Mouse (Mus musculus) brain, adult 2 months (tissue): ENCODE measurements at regions not wholly inside any gene's neighbourhood (a gene's known extent, or its start where the extent isn't known, plus 50 kb on each side); places are given as distances from the start of the nearest gene placed in this dataset.
"Not testable (repeated sequence)": the region's sequence is repeated elsewhere in the genome, so short reads cannot be mapped to it uniquely, and the experiment has no call there.

Experiments
- DNase-seq: peaks from one replicate; pipeline ENCODE4 v3.0.0; 2011; ENCODE audit warnings: low read depth, low spot score

- peak; percentile 90 for DNase-seq
Measured at GRCm38 (mm10) chr3:80079801-80080418, 195.6 kb downstream of the Fam198b start.

GRCm38 (mm10) chr3:80081210-80081609 is 196.9 kb downstream of the Fam198b start:
- DNase-seq, result peak; percentile 13

GRCm38 (mm10) chr3:80082780-80083519 is 198.6 kb downstream of the Fam198b start:
- no peak for DNase-seq

DNA sequence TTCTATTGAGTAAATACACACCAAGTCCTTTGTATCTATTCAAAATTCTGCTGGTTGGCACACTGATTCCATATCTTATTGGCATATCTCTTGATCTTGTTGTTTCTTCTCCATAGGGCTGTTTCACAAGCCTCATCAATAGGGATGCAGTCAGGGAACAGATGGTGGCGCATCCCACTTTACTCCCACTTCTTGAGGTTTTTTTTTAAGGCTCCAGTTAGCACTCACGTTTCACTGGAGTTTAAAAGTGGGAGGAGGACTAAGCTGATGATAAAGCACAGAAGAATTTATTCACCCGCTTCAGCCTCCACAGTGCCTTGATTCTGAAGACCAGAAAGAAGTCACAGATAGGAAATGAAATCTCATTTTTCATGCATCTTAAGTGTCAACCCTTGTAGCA is 199.8 kb downstream of the Fam198b start:
- peak; percentile 89 for DNase-seq

DNA sequence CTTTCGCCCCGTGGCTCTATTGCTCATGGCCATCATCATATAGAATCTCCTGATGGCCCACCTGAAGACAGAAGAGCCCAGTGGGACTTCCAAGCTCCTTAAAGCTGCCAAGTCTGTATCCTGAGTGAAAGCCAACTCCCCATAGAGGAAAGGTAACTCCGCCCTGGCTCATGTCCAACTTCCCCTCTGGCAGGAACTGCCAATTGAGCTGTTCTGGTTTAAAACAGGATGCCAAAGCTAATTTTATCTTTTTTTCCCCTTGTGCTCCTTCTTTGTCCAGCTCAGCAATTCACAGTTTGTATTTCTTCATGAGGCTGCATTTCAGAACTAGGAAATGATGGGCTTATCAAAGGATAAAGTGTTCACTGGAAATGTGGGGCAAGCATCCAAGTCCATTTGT is 215.3 kb downstream of the Fam198b start:
- peak; percentile 77 for DNase-seq

DNA sequence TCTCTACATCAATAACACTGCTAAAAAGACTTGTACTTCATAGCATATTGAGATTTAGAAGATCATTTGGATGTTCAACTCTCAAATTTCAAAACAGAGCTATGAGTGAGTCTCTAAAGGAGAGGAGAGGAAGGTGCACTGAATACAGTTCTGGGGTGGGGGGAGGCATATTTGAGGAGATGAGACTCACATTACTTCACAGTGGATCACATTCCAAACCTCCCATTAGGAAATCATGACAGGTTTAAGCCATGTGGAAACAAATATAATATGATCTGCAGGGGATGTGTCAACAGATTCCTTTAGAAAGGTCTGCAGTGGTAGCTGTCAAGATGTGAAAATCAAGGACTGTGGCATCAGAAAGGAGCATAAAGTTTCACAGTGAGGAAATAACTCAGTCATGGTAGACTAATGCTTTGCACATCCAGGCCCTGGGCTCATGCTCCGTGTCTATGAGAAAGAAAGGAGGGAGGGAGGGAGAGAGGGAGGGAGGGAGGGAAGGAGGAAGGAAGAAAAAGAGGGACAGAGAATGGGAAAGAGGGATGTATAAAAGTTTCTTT is 235.9 kb downstream of the Fam198b start:
- no peak for DNase-seq

- no peak for DNase-seq
Measured at GRCm38 (mm10) chr3:80123666-80124065, 239.3 kb downstream of the Fam198b start.

DNA sequence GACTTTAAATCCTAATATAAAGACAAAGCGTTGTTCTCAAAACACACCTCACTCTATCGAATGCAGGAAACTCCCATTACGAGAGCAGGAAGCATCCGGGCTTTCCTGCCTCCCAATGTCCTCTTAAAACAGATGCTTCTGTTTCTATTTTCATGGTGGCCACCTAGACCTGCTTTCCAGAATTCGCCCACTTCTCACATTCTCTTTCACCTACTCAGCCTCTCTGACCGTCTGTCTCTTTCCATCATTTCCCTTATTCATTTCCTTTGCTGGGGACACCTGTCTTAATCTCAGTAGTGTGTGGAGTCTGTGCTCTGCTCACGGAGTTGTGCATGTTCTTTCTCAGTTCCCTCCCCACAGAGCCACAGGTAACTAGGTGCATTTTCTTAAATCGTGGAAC is 240.3 kb downstream of the Fam198b start:
- peak; percentile 53 for DNase-seq

DNA sequence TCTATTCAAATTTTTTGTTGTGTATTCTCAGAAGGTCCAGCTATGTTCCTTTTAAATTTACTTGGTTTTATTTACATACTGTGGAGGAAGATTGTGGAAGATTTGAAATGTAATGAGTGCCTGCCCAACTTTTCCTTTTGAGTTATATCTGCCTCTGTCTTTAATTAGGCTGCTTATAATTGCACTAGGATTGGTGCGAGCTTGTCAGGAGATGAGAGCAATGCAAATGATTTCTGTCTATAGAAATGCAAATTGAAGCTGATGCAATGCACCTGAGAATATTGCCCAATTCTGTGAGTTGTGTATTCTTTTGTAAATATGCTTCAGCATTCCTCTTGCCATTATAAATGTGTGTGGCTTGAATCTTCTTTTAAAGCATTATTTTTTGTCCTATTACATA is 257.4 kb downstream of the Fam198b start:
- DNase-seq, result peak; percentile 29

DNA sequence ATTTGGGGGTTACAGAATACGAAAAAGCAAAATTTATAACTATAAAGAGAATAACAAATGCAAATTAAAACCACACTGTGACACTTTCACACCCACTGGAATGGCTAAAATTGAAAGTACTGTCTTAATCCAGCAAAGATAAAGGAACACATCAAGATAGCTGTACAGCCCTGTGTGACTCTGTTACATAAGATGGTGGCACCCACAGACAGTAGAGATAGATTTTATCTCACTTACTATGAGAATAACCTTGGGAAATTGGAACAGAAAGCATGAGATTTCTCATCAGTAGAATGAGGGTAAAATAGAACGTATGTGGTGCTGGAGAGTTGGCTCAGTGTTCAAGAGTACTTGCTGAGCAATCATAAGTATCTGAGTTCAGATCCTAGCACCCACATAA is 276.1 kb downstream of the Fam198b start:
- DNase-seq, result peak; percentile 85

GRCm38 (mm10) chr3:80181749-80182148 is 297.4 kb downstream of the Fam198b start:
- no peak for DNase-seq

DNA sequence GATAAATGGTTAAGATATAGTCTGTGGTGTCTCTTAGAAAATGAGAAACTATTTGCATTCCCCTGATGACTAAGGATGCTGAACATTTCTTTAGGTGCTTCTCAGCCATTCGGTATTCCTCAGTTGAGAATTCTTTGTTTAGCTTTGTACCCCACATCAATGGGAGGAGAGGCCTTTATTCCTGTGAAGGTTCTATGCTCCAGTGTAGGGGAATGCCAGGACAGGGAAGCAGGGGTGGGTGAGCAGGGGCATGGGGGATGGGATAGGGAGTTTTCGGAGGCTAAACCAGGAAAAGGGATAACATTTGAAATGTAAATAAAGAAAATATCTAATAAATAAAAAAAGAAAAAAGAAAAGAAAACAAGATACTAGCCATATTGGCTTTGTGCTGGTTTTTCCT is 297.8 kb downstream of the Fam198b start:
- DNase-seq, result not testable (repeated sequence)

DNA sequence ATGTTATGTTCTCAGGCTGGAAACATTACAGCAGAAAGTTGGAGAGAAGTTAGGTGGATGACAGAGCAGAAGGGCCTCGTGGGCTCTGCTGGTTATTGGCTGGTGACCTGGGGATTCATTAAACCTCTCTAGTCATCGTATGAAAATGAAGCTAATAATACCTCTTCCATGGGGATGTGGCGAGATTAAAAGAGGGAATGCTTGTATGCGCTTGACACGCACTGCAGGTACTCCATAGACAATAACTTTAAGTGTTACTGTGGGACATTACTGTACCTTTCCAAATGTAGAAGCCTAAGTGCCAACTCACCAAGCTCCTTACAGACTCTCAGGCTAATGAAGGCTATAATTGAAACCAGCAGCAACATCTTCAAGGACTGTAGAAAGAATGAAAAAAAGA is 303.1 kb downstream of the Fam198b start:
- DNase-seq, result no peak

DNA sequence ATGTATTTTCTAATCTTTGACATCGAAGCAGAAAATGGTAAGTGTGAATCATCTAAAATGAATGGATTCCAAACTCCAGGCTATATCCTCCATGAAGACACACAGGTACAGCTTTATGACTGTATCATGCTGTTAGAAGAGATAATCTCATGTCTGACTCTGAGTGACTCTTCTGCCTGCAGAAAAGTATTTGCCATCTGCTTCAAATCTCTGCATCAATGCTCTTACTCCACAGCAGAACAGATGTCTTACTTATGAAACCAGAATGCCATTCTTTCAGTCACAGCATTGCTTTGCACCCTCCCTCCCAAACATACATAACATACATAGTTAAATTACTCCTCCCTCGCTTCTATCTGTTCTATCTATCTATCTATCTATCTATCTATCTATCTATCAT is 316.6 kb downstream of the Fam198b start:
- peak; percentile 75 for DNase-seq

GRCm38 (mm10) chr3:80204821-80205220 is 320.5 kb downstream of the Fam198b start:
- DNase-seq, result no peak

- DNase-seq, result peak; percentile 88
Measured at GRCm38 (mm10) chr3:80205351-80205750, 321.0 kb downstream of the Fam198b start.

DNA sequence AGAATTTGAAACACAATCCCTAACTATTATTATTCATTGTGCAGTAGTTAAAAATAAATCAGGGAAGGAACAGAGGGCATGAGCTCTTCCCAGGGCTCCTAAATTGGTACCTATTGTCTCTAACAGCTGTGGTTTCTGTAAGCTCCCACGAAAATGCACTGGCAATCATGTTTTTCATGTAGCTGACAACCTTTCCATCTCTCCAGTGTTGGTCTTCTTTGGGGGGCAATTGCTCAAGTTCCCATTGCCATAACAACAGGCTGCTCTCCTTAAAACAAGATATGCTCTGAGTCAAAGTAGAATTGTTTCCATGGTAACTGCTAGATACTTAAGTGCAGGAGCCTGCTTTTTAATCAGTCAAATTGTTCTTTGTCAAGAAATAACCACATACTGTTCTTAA is 322.7 kb downstream of the Fam198b start:
- peak; percentile 72 for DNase-seq

- DNase-seq, result no peak
Measured at GRCm38 (mm10) chr3:80208028-80208427, 323.7 kb downstream of the Fam198b start.

- DNase-seq, result peak; percentile 34
Measured at GRCm38 (mm10) chr3:80209596-80209995, 325.3 kb downstream of the Fam198b start.

DNA sequence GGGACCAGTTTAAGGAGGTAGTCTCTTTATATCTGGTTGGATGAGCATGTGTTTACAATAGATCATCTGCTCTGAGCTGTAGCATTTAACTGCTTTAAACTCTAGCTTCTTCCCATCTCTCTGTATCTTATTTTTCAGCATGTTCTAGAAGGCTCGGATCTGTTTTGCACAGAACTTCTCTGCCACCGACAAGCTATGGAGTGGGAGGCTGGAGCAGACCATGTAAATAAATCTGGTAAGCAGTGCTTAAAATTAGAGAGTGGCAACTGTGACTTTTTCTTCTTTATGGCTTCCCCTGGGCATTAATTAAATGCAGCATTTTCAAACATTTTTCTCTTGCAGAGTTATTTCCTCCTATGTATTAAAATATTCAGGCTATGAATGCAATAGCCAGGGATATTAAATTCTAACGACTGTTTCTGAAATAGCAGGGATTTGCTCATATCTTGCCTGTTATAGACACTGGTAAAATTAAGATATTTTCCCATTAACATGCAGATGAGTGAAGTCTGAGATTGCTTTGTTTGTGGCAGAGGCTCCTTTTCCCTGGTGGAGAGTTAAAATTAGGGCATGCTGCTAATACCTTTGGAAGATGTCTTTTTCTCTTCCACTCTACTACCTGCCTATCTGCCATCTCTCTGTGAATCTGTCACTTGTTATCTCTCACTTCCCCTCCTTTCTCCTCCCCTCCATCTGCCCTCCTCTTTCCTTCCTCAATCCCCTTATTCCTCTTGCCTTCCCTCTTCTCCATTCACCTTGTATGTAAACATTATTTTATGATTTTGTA is 327.2 kb downstream of the Fam198b start:
- peak; percentile 84 for DNase-seq

GRCm38 (mm10) chr3:80248611-80249010 is 364.3 kb downstream of the Fam198b start:
- DNase-seq, result peak; percentile 86

DNA sequence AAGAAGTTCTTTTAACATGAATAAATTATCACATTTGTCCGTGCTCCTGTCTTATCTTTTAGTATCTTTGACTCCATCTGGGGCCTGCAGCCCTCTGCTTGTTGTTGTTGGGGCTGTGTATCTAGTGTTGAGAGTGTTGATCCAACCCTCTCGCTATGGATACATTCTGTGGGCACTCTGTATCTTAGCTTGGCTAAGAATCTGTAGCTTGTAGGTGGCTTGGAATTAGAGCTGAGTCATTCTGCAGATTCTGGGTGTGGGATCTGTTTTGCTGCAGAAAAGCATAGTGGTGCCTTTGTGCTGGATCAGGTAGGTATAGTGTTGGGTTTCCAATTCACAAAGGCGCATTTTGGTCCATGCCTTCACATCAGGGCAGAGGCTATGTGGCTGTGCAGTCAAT is 365.6 kb downstream of the Fam198b start:
- DNase-seq, result peak; percentile 85
